Mouse (Mus musculus) frontal cortex, adult 2 months (tissue): ENCODE results near the gene Banp. TPM values are rescaled to one million over a fixed set of nuclear protein-coding genes. Genes with fewer than 3 reads are reported as not detected.

Source experiments
- DNase-seq, 2 experiments: peaks; one replicate each; pipeline ENCODE4 v3.0.0; 2022; ENCODE audit warnings: low spot score in 1 of 2; ENCODE audit errors: extremely low spot score in 1 of 2
- polyA plus RNA-seq: library from polyadenylated mRNA; depleted of rRNA; stranded (reverse); fragments of >200 nt; gene quantifications from 2 replicates; pipeline ENCODE4 v1.2.3, GENCODE M21; 2012

Banp gene
- polyA plus RNA-seq, 1 experiment = 69.6 TPM

- peak in 1 of 2 experiments; percentile 90 for DNase-seq
Observed at GRCm38 (mm10) chr8:121925624-121926023, 23.9 kb upstream of the Banp start.

- no peak for DNase-seq
Observed at GRCm38 (mm10) chr8:121926266-121926665, 23.3 kb upstream of the Banp start.

GRCm38 (mm10) chr8:121927316-121927715 is 22.2 kb upstream of the Banp start:
- DNase-seq = peak in 1 of 2 experiments; percentile 53

GRCm38 (mm10) chr8:121930047-121930446 is 19.5 kb upstream of the Banp start:
- no peak for DNase-seq

- DNase-seq = no peak
Observed at GRCm38 (mm10) chr8:121931571-121931970, 18.0 kb upstream of the Banp start.

GRCm38 (mm10) chr8:121932026-121932667 is 17.4 kb upstream of the Banp start:
- no peak for DNase-seq

GRCm38 (mm10) chr8:121932668-121933520 is 16.7 kb upstream of the Banp start:
- no peak for DNase-seq

- DNase-seq = no peak
Observed at GRCm38 (mm10) chr8:121934506-121934905, 15.0 kb upstream of the Banp start.

- DNase-seq = no peak
Observed at GRCm38 (mm10) chr8:121934923-121935322, 14.6 kb upstream of the Banp start.

GRCm38 (mm10) chr8:121935341-121936294 is 13.9 kb upstream of the Banp start:
- DNase-seq = peak; percentile 39 to 73

GRCm38 (mm10) chr8:121936391-121936790 is 13.2 kb upstream of the Banp start:
- no peak for DNase-seq

- DNase-seq = no peak
Observed at GRCm38 (mm10) chr8:121938732-121939131, 10.8 kb upstream of the Banp start.

GRCm38 (mm10) chr8:121943057-121943540 is 6.5 kb upstream of the Banp start:
- no peak for DNase-seq

- no peak for DNase-seq
Observed at GRCm38 (mm10) chr8:121943716-121944115, 5.8 kb upstream of the Banp start.

- DNase-seq = no peak
Observed at GRCm38 (mm10) chr8:121944831-121945230, 4.7 kb upstream of the Banp start, which contains the start of gene Car5a. Gene Car5a (minus strand): TSS chr8:121944904.

- no peak for DNase-seq
Observed at GRCm38 (mm10) chr8:121946351-121946750, 3.2 kb upstream of the Banp start.

GRCm38 (mm10) chr8:121947047-121947752 is 2.4 kb upstream of the Banp start:
- no peak for DNase-seq

- peak; percentile 51 to 81 for DNase-seq
Observed at GRCm38 (mm10) chr8:121947753-121948141, 1.8 kb upstream of the Banp start.

GRCm38 (mm10) chr8:121948321-121949145 is 1.0 kb upstream of the Banp start:
- DNase-seq = no peak
